Mouse (Mus musculus) kidney, adult 11 months (tissue): ENCODE measurements around the gene Grrp1.
"Not testable (repeated sequence)": the region's sequence is repeated elsewhere in the genome, so short reads cannot be mapped to it uniquely, and the experiment has no call there.

Source experiments
- DNase-seq: peaks from one replicate; pipeline ENCODE4 v3.0.0; 2022

The Grrp1 gene

GRCm38 (mm10) chr4:134253722-134254324 is at the start of gene Grrp1:
TSS of gene Grrp1 (minus strand) at chr4:134254106.
- DNase-seq: no peak

GRCm38 (mm10) chr4:134302084-134302483 is 48.2 kb upstream of the Grrp1 start:
- no peak for DNase-seq

- no peak for DNase-seq
Measured at GRCm38 (mm10) chr4:134300316-134300715, 46.4 kb upstream of the Grrp1 start.

GRCm38 (mm10) chr4:134299498-134299810 is 45.5 kb upstream of the Grrp1 start:
- no peak for DNase-seq

DNA sequence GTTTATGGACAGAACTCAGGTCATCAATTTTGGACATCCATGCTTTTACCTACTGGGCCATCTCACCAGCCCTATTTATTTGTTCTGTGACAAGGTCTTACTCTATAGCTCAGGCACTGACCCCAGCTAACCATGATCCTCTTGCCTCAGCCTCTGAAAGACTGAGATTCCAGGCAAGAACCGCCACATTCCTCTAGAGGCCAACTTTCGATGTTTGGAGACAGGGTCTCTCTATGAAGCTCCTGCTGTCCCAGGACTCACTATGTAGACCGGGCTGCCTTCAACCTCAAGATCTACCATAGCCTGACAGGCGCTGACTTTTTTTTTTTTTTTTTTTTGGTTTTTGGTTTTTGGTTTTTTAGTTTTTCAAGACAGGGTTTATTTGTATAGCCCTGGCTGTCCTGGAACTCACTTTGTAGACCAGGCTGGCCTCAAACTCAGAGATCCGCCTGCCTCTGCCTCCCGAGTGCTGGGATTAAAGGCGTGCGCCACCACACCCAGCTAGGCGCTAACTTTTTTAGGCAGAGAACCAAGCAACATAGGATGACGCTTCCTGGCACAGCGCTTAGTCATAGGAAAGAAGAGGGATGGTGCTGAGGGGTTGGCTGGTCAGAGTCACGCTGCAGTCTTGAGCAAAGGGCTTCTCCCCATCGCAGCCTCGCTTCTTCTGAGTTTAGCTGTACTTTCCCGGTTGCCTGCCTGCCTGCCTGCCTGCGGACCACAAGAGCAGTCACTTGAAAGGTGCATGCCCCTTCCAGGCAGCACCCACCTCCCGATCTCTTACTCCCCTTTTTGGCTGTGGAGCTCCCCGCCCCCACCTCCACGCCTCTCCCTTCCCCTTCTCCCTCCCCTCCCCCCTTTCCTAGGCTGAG is 45.0 kb upstream of the Grrp1 start:
- DNase-seq: no peak

DNA sequence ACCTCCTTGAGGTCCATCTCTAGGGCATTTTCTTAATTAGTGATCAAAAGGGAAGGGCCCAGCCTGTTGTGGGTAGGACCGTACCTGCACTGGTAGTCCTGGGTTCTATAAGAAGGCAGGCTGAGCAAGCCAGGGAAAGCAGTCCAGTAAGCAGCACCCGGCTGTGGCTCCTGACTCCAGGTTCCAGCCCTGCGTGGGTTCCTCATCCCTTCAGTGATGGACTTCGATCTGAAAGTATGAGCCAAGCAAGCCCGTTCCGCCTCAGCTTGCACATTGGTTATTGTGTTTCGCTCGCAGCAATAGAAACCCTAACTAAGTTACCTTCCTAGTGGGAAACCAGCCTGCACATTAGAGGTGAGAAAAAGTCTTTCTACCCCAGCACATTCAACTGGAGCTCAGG is 43.5 kb upstream of the Grrp1 start:
- peak; percentile 29 for DNase-seq

DNA sequence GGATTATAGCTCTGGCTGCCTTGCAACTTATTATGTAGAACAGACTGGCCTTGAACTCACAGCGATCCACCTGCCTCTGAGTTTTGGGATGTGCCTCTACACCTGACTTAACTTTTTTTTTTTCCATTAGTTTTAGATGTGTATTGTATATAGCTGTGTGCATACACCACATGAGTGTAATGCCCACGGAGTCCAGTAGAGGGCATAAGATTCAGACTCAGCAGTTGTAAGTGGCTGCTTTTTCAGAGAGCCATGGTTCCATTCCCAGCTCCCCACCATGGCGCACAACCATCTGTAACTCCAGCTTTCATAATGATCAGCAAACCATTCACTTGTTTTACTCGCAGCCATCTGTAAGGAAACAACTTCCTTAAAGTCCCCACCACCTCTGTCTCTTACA is 42.6 kb upstream of the Grrp1 start:
- no peak for DNase-seq

- not testable (repeated sequence) for DNase-seq
Measured at GRCm38 (mm10) chr4:134296096-134296495, 42.2 kb upstream of the Grrp1 start.

DNA sequence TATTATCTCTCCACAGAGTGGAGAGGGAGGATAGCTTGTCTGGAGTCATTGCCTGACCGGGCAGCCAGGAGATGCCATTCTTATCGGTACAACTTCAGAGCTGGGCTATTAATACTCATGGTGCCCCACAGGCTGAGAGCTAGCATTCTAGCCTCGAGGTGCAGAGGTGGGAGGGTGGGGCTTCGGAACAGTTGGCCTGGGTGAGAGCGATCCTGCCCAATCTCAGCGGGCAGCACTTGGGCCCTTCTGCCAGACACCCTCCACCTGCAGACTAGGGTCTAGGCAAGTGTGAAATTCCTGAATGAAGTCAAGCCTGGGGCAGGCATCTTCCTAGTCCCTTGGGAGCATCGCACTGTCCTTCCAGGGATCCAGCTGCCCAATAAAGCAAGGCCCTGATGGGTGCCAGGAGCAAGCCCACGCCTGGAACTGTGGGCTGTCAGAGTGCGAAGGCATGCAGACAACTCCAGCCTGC is 39.8 kb upstream of the Grrp1 start:
- DNase-seq: no peak

GRCm38 (mm10) chr4:134293061-134293691 is 39.3 kb upstream of the Grrp1 start:
- DNase-seq: no peak

- peak; percentile 46 for DNase-seq
Measured at GRCm38 (mm10) chr4:134292067-134292466, 38.2 kb upstream of the Grrp1 start.

- no peak for DNase-seq
Measured at GRCm38 (mm10) chr4:134288397-134289256, 34.7 kb upstream of the Grrp1 start.

- peak; percentile 78 for DNase-seq
Measured at GRCm38 (mm10) chr4:134287575-134288025, 33.7 kb upstream of the Grrp1 start, which contains the start of gene Pdik1l. TSS of gene Pdik1l (minus strand) at chr4:134287895.

- peak; percentile 93 for DNase-seq
Measured at GRCm38 (mm10) chr4:134287168-134287564, 33.3 kb upstream of the Grrp1 start.

- no peak for DNase-seq
Measured at GRCm38 (mm10) chr4:134286226-134287167, 32.6 kb upstream of the Grrp1 start.

DNA sequence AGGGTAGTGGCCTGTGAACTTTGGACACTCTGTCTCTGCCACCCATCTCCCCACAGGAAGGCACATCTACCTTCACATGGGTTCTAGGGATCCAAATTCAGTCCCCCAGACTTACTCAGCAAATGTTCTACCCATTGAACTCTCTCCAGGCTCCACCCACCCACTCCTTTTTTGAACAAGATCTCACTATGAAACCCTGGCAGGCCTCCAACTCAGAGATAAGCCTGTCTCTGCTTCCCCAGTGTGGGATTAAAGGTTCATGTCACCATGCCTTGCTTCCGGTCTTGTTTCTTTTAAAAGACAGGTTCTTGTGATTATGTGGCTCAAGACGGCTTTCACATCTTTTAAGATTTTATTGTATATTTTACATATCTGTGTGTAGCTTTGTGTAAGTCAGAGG is 31.0 kb upstream of the Grrp1 start:
- no peak for DNase-seq

DNA sequence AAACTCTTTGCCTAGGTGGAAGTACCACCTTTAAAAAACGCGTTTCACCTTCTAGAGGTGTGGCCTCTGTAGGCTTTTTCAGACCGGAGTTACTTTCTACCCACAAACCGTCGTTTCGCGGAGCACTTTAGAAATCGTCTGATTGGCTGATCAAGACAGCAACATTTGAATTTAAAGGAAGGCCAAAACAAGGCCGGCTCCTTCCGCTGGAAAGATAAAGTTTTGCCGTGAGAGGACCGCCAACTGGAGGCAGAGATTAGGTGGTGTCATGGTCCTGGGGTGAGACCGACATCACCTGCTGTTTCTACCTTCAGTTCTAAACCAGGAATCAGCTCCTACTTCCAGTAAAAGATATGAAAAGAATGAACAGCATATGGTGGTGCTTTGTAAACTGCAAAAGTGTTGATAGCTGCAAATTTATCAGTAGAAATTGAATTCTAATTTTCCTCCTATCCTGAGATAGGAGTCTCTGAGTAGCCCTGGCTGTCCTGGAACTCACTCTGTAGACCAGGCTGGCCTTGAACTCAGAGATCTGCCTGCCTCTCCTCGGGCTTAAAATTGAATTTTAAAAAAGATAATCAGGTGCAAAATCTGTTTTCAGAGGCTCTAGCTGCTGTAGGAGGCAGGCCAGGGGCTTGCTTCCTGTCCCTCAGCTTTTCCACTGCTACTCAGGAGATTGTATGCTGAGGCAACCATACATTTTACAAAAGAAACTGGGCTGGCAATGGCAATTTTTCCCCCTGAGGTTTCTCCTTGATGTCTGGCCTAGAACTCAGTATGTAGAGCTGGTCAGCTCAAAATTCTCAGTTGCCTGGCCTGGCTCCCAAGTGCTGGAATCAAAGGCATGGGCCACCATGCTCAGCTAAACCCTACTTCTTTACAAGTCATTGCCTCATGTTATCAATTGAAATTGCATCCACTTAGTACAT is 19.8 kb upstream of the Grrp1 start:
- no peak for DNase-seq

- DNase-seq: no peak
Measured at GRCm38 (mm10) chr4:134272731-134273416, 19.0 kb upstream of the Grrp1 start.

- no peak for DNase-seq
Measured at GRCm38 (mm10) chr4:134271979-134272378, 18.1 kb upstream of the Grrp1 start.

- not testable (repeated sequence) for DNase-seq
Measured at GRCm38 (mm10) chr4:134269622-134270021, 15.7 kb upstream of the Grrp1 start.
